ENCODE assay signal across 23 mouse cellular contexts in the genomic region with DNA sequence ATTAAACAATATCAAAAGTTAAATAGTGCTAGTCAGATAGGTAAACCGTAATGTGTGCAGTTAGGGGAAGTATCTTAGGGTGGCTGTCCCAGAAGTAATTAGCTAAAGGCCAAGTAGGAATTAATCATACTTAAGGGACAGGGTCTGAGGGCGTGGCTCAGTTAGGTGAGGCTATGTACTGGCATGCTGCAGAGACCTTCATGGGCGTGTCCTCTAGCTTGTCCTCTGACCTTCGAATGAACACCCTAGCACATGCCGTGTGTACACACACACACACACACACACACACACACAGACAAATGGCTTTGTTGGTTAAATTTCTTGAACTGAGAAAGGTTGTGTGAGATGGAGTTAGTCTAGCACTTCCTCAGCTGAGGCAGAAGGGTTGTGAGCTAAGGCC. TPM values are rescaled to one million over a fixed set of nuclear protein-coding genes. Genes with fewer than 3 reads are reported as not detected.
DNase-seq lines count a peak whose midpoint lies in the region; ATAC-seq lines count a peak whose summit lies in the region.
"Had no signal": no experiment of that assay in that cellular context is flagged by ENCODE, and none has a peak within 500 bp of the region (broad histone marks: within the 10 kb centered on the region; RNA-seq: fewer than 3 reads in every experiment).

No protein-coding gene starts in this region.

- 88% methylated on average over 5 of the region's 5 CpGs for WGBS in heart, embryonic 12.5 days
- 51% methylated on average over 5 of the region's 5 CpGs for WGBS in liver, embryonic 12.5 days (ENCODE audit: insufficient replicate concordance)
- 77% methylated on average over 5 of the region's 5 CpGs for WGBS in liver, embryonic 11.5 days
- WGBS in liver, embryonic 13.5 days (ENCODE audit: insufficient replicate concordance): 58% methylated on average over 5 of the region's 5 CpGs
- 60% methylated on average over 5 of the region's 5 CpGs for WGBS in stomach, embryonic 15.5 days

- no peak overlapping the region for H3K4me3 ChIP-seq in heart, embryonic 12.5 days
- no peak overlapping the region for H3K4me3 ChIP-seq in liver, embryonic 12.5 days
- no peak overlapping the region for H3K4me3 ChIP-seq in liver, embryonic 11.5 days (ENCODE audit: low read depth, low read length)
- H3K4me3 ChIP-seq in liver, embryonic 13.5 days (replicated peaks): no peak overlapping the region
- H3K4me3 ChIP-seq in stomach, embryonic 15.5 days (replicated peaks): no peak overlapping the region
- H3K4me3 ChIP-seq: embryonic facial prominence, embryonic 13.5 days; forebrain, embryonic 13.5 days; heart, embryonic 10.5 days; hindbrain, embryonic 12.5 days had no signal

- H3K4me1 ChIP-seq in heart, embryonic 12.5 days (replicated peaks): peaks cover 16% of the 10 kb centered on the region
- peaks cover 69% of the 10 kb centered on the region for H3K4me1 ChIP-seq in liver, embryonic 12.5 days
- peaks cover 47% of the 10 kb centered on the region for H3K4me1 ChIP-seq in liver, embryonic 11.5 days (replicated peaks; ENCODE audit: control insufficient read depth, insufficient read depth, low read length)
- H3K4me1 ChIP-seq in liver, embryonic 13.5 days (replicated peaks): peaks cover 65% of the 10 kb centered on the region
- H3K4me1 ChIP-seq in stomach, embryonic 15.5 days: no peaks in the 10 kb centered on the region

- no peak overlapping the region for H3K27ac ChIP-seq in heart, embryonic 12.5 days (ENCODE audit: poor library complexity, severe bottlenecking)
- peak overlapping the region; percentile 84 for H3K27ac ChIP-seq in liver, embryonic 12.5 days
- no peak overlapping the region for H3K27ac ChIP-seq in liver, embryonic 11.5 days (ENCODE audit: low read depth, low read length)
- peak overlapping the region; percentile 79 for H3K27ac ChIP-seq in liver, embryonic 13.5 days
- H3K27ac ChIP-seq in stomach, embryonic 15.5 days: no peak overlapping the region
- H3K27ac ChIP-seq: embryonic facial prominence, embryonic 13.5 days; forebrain, embryonic 13.5 days; heart, embryonic 10.5 days; hindbrain, embryonic 12.5 days had no signal

- H3K27me3 ChIP-seq in heart, embryonic 12.5 days (replicated peaks): peaks cover 21% of the 10 kb centered on the region; the same call in 1 of the 2 replicates
- H3K27me3 ChIP-seq in liver, embryonic 12.5 days (replicated peaks): 0 out of 2 replicates have a peak, but pooled peaks cover 3% of the 10 kb centered on the region
- no peaks in the 10 kb centered on the region for H3K27me3 ChIP-seq in liver, embryonic 11.5 days (replicated peaks; ENCODE audit: control insufficient read depth, insufficient read depth, low read length)
- no peaks in the 10 kb centered on the region for H3K27me3 ChIP-seq in liver, embryonic 13.5 days
- H3K27me3 ChIP-seq in stomach, embryonic 15.5 days (replicated peaks): no peaks in the 10 kb centered on the region
- H3K27me3 ChIP-seq: CH12.LX; embryonic facial prominence, embryonic 13.5 days; forebrain, embryonic 13.5 days had no signal

- peak; percentile 78 for ATAC-seq in heart, embryonic 12.5 days (ENCODE audit: insufficient number of reproducible peaks, low FRiP score)
- ATAC-seq in liver, embryonic 12.5 days: peak; percentile 75
- no peak for ATAC-seq in liver, embryonic 11.5 days (replicated peaks; ENCODE audit: low FRiP score)
- ATAC-seq in liver, embryonic 13.5 days (ENCODE audit: low read depth): peak; percentile 72
- 0 out of 2 replicates have a peak, but pooled peaks have one; percentile 16 for ATAC-seq in stomach, embryonic 15.5 days (ENCODE audit: insufficient read depth, low FRiP score, low read depth)
- ATAC-seq: forebrain, embryonic 13.5 days; forebrain, postnatal 0 days; hindbrain, embryonic 16.5 days; inflammation-experienced regulatory T-cells, adult 6 months had no signal

- H3K4me2 ChIP-seq in heart, embryonic 12.5 days: no peak overlapping the region
- H3K4me2 ChIP-seq in liver, embryonic 12.5 days: no peak overlapping the region
- H3K4me2 ChIP-seq in liver, embryonic 11.5 days: no peak overlapping the region
- no peak overlapping the region for H3K4me2 ChIP-seq in liver, embryonic 13.5 days
- H3K4me2 ChIP-seq in stomach, embryonic 15.5 days: no peak overlapping the region
- H3K4me2 ChIP-seq: embryonic facial prominence, embryonic 13.5 days; forebrain, embryonic 13.5 days; hindbrain, embryonic 12.5 days had no signal

- no peaks in the 10 kb centered on the region for H3K36me3 ChIP-seq in heart, embryonic 12.5 days
- H3K36me3 ChIP-seq in liver, embryonic 12.5 days: no peaks in the 10 kb centered on the region
- H3K36me3 ChIP-seq in liver, embryonic 11.5 days (ENCODE audit: control insufficient read depth, insufficient read depth, low read length): no peaks in the 10 kb centered on the region
- H3K36me3 ChIP-seq in liver, embryonic 13.5 days: no peaks in the 10 kb centered on the region
- H3K36me3 ChIP-seq in stomach, embryonic 15.5 days: no peaks in the 10 kb centered on the region
- H3K36me3 ChIP-seq: embryonic facial prominence, embryonic 13.5 days; heart, embryonic 10.5 days; hindbrain, embryonic 12.5 days had no signal

- H3K9me3 ChIP-seq in heart, embryonic 12.5 days (replicated peaks): no peaks in the 10 kb centered on the region
- H3K9me3 ChIP-seq in liver, embryonic 12.5 days (replicated peaks): no peaks in the 10 kb centered on the region
- no peaks in the 10 kb centered on the region for H3K9me3 ChIP-seq in liver, embryonic 11.5 days (ENCODE audit: control insufficient read depth, low read length)
- H3K9me3 ChIP-seq in liver, embryonic 13.5 days (replicated peaks): no peaks in the 10 kb centered on the region
- H3K9me3 ChIP-seq in stomach, embryonic 15.5 days: no peaks in the 10 kb centered on the region
- H3K9me3 ChIP-seq: embryonic facial prominence, embryonic 13.5 days; forebrain, embryonic 13.5 days; heart, embryonic 10.5 days; hindbrain, embryonic 12.5 days had no signal

- no peak for DNase-seq in heart, adult 11 months
- DNase-seq in liver, embryonic 11.5 days (ENCODE audit: low spot score): no peak
- peak; percentile 31 for DNase-seq in liver, embryonic 13.5 days
- DNase-seq in neural tube, embryonic 10.5 days (ENCODE audit: extremely low spot score, low spot score): no peak
- DNase-seq in embryo, embryonic 9.5 days (ENCODE audit: extremely low spot score): no peak
- DNase-seq: adrenal gland, adult 8-10 months; cerebellum, adult 11 months; cerebellum, adult 8-10 months; cerebellum, postnatal 14 days; embryo, embryonic 11 days; forebrain, postnatal 0 days; gastrocnemius, postnatal 25 days; heart, postnatal 4 days had no signal

- H3K9ac ChIP-seq in heart, embryonic 12.5 days: no peak overlapping the region
- no peak overlapping the region for H3K9ac ChIP-seq in liver, embryonic 12.5 days
- no peak overlapping the region for H3K9ac ChIP-seq in liver, embryonic 11.5 days (ENCODE audit: low read depth, low read length)
- H3K9ac ChIP-seq in liver, embryonic 13.5 days: no peak overlapping the region
- H3K9ac ChIP-seq in stomach, embryonic 15.5 days: no peak overlapping the region
- H3K9ac ChIP-seq: embryonic facial prominence, embryonic 13.5 days; forebrain, embryonic 13.5 days; forebrain, postnatal 0 days; hindbrain, embryonic 12.5 days had no signal

RNA-seq across cellular contexts. Expression of gene Pik3cb, which starts 19.5 kb away (rescaled TPM):
- 2.5 and 3.3 TPM in 2 replicates for polyA plus RNA-seq in heart, embryonic 12.5 days (2016; fragmentation: Nextera tagmentation; extraction: Ambion mirVana)
- polyA plus RNA-seq in liver, embryonic 12.5 days (2016; fragmentation: Nextera tagmentation; extraction: Ambion mirVana): 4.8 and 5.1 TPM in 2 replicates
- polyA plus RNA-seq in liver, embryonic 11.5 days (2014; fragmentation: Nextera tagmentation; extraction: Ambion mirVana): 2.9 and 3.5 TPM in 2 replicates
- 2.5 and 2.6 TPM in 2 replicates for polyA plus RNA-seq in liver, embryonic 13.5 days (2015; fragmentation: Nextera tagmentation; extraction: Ambion mirVana)
- polyA plus RNA-seq in stomach, embryonic 15.5 days (2015; fragmentation: Nextera tagmentation; extraction: Ambion mirVana): 1.3 TPM in 2 replicates

Comparison
In these comparisons a context has a peak if more than half of its experiments do, and no peak if none do; other contexts are left out.
1. H3K27ac ChIP-seq: peak in liver, embryonic 12.5 days (single experiment) and liver, embryonic 13.5 days (single experiment); none in heart, embryonic 12.5 days (single experiment), liver, embryonic 11.5 days (single experiment) and stomach, embryonic 15.5 days (single experiment).